Mouse (Mus musculus): ENCODE results near the gene Ano6.

The Ano6 gene

GRCm38 (mm10) chr15:95890368-95890767 lies 99.7 kb downstream of the Ano6 start:
- DNase-seq (ENCODE audit: low spot score in 2 of 2), result no peak

DNA sequence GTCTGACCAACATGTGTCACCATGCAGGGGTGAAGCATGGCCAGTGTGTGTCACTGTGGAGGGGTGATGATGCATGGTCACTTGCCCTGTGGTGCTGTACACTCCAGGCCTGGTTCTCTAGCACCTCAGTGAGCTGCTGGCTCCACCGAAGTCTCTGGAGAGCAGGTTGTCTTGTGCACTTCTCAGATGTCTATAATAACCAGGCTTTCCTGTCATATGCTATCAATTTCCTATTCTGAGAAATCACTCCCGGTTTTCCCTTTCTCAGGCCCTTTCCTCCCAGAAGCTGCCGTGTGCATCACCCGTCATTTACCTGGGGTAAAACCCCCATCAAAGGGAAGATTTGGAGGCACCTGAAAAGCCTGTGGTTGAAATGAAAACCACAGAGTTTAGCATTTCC lies 101.5 kb downstream of the Ano6 start:
- no peak for DNase-seq (ENCODE audit: low spot score in 2 of 2)

DNA sequence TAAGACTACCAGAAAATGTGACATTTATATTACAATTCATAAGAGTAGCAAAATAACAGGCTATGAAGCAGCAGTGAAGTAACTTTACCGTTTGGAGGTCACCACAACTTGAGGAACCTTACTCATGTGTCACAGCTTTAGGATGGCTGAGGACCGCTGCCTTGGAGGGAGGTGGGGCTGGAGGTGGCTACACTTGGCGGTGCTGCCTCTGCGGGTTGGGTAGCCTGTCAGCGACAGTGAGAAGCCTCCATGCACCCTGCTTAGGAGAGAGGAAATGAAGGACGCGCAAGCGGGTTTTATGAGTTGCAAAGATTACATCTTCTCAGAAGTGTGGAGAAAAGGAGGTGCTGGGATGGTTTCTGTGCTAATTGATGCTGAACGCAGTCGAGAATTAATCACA lies 102.3 kb downstream of the Ano6 start:
- DNase-seq (ENCODE audit: low spot score in 2 of 2), result no peak

DNA sequence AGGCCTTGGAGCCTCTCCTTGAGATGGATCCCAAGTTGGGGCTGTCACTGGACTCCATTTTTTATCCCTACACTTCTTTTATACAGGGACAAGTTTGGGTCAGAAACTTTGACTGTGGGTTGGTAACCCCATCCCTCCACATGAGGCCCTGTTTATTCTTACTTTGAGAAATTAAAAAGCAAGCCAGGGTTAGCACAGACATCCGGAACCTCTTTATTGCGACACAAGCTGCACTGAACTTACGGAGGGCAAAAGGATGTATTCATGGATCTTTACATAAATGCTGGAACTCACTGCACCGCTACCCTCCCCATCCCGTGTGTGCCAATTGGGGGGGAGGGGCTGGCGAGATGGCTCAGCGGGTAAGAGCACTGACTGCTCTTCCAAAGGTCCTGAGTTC lies 105.1 kb downstream of the Ano6 start:
- DNase-seq (ENCODE audit: low spot score in 2 of 2), result no peak

DNA sequence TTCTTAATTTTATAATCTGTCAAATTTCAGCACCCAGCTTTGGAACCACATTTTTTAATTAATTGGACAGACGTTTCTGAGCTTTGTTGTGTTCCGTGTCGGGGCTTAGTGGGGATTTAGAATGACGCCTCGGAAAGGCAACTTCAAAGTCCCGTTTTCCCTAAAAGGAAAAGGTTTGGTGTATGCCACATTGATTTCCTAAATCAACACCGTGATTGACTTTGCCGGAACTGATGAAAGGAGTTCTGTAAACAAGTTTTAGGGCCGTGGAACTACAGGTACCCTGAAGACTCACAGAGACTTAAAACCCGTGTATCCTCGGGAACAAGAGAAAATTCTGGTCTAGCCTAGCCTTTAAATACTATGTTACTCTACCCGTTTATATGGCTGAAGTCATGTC lies 107.0 kb downstream of the Ano6 start:
- DNase-seq (ENCODE audit: low spot score in 2 of 2), result no peak

DNA sequence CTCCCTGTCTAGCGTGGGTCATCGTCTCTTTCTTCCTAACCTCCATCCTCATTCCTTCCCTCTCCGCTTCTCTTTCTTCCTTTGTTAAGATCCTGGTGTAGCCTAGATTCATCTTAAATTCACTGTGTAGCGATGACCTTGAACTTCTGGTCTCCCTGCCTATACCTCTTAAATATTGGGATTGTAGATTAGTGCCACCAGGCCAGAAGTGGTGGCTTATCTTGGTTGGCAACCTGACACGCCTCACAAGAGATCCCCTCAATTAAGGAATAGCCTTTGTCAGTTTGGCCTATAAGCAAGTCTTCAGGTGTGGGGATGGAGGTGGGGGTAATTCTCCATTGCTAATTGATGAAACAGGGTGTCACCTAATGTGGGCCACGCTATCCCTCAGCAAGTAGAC lies 107.8 kb downstream of the Ano6 start:
- no peak for DNase-seq (ENCODE audit: low spot score in 2 of 2)

GRCm38 (mm10) chr15:95902396-95902795 lies 111.8 kb downstream of the Ano6 start:
- no peak for DNase-seq (ENCODE audit: low spot score in 2 of 2)

- no peak for DNase-seq (ENCODE audit: low spot score in 2 of 2)
These were observed 113.6 kb downstream of the Ano6 start for GRCm38 (mm10) chr15:95904247-95904646.

- peak; percentile 60 to 62 for DNase-seq (ENCODE audit: low spot score in 2 of 2)
These were observed 115.5 kb downstream of the Ano6 start for GRCm38 (mm10) chr15:95906017-95906749.

GRCm38 (mm10) chr15:95906891-95907290 lies 116.2 kb downstream of the Ano6 start:
- no peak for DNase-seq (ENCODE audit: low spot score in 2 of 2)

DNA sequence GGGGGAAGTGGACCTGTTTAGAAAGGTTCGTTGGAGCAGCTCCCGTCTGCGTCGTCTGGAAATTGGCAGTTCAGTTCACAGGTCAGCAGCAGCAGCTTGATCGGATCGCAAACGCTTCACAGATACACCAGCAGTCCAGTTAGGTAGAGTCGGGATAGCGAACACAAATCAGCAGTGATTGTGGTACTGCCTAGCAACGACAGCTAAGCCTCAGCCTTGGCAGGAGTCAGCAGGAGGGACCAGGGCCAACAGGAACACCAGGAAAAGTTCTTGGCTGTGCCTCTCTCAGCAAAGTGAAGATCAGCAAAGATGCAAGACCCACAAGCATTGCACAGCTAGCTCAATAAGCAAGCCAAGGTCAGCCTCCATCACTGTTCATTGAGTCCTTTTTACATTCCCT lies 116.7 kb downstream of the Ano6 start:
- DNase-seq (ENCODE audit: low spot score in 2 of 2), result peak; percentile 82 to 84

- DNase-seq (ENCODE audit: low spot score in 2 of 2), result no peak
These were observed 117.3 kb downstream of the Ano6 start for GRCm38 (mm10) chr15:95907909-95908308.

DNA sequence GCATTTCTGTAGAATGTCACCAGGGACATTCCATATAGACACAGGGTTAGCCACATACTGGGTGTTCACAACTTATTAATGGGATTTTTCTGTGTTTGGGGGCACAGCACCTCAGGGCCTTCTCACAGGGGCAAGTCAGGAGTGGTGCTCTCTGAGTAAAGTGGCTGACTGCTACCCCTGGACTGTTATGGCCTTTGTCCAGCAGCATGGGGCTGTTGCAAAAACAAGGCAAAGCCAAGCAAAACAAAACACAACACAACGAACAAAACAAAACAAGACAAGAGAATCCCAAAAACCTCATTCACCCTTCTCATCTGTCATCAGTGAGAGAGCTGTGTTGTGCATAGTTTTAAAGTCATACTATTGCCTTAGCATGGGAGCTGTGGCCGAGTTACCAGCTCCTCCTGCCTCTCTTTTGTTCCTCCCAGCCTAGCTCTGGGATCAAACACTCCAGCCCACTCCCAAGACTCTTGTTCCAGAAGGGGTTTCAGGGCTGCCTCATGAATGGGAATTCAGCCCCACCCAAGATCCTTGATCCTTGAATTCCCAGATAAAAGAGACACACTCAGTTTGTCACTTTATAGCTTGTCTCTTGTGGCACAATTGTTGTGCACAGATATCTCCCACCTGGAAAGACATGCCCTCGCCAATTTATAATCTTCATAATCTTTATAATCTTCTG lies 119.6 kb downstream of the Ano6 start:
- DNase-seq (ENCODE audit: low spot score in 2 of 2), result no peak

DNA sequence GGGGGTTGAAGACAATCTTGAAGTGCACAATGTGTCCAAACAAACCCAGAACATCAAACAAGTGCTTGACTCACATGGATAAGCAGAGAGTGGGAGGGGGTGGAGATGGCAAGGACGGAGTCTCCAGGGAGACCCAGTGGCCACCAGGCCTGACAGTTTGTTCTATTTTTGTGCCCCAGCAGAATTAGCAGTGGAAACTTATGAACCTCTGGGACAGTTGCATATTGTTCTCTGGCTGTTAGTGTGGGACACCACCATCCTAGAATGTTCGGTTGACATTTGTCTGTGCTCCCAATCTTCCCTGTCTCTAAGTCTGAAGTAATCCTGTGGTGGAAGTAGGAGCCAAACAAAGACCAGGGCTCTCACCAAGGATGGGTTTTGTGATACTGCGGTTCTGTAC lies 124.3 kb downstream of the Ano6 start:
- no peak for DNase-seq (ENCODE audit: low spot score in 2 of 2)

GRCm38 (mm10) chr15:95915477-95915876 lies 124.8 kb downstream of the Ano6 start:
- no peak for DNase-seq (ENCODE audit: low spot score in 2 of 2)

GRCm38 (mm10) chr15:95917330-95917729 lies 126.7 kb downstream of the Ano6 start:
- DNase-seq (ENCODE audit: low spot score in 2 of 2), result no peak

- peak; percentile 72 to 81 for DNase-seq (ENCODE audit: low spot score in 2 of 2)
These were observed 129.4 kb downstream of the Ano6 start for GRCm38 (mm10) chr15:95920047-95920446.

GRCm38 (mm10) chr15:95921072-95921471 lies 130.4 kb downstream of the Ano6 start:
- no peak for DNase-seq (ENCODE audit: low spot score in 2 of 2)

- no peak for DNase-seq (ENCODE audit: low spot score in 2 of 2)
These were observed 131.0 kb downstream of the Ano6 start for GRCm38 (mm10) chr15:95921639-95922038.

- DNase-seq (ENCODE audit: low spot score in 2 of 2), result no peak
These were observed 131.9 kb downstream of the Ano6 start for GRCm38 (mm10) chr15:95922558-95922957.

DNA sequence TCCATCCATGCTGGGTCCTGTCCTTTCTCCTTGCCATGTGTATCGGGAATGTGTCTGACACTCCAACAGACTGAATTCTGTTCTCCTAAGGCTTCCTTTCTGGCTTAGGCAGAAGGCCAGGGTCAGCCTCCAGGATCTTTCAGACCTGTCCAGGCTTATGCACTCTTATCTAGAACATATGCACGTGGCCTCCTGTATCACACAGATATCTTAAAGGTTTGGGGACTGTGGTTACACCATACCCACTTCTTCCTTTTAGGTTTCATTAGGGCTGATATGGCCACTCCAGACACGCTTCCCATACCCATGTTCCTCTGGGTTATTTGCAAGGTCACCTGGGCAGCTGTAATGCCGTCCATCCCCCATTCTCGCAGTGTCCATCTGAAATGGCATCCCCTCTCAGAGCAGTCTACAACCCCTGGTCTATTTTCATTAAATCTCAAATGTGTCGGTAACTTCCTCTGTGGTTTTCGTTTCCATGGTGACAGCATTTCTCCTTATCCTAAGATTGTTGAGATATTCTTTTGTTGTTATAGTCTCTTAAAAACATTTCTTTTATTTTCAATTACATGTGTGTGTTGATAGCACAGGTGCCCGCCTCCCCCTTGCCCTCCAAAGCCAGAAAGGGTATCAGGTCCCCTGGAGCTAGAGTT lies 134.8 kb downstream of the Ano6 start:
- no peak for DNase-seq (ENCODE audit: low spot score in 2 of 2)

DNA sequence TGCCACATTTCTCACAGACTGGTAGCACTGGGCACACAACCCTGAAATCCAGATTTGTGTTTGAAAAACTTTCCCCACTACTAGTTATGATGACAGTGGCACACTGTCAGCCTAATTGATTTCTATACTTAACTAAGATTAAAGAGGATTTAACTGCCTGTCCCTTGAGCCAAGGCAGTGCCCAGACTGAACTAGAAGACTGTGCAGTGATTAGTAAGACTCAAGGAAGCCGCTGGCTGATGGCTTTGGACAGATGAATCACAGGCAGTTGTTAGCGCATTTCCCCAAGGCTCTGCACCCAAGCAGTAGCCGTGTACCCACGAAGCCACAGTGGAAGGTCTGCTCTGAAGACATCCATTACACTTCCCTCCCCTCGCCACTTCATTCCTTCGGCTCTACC lies 138.4 kb downstream of the Ano6 start:
- no peak for DNase-seq (ENCODE audit: low spot score in 2 of 2)

Data from right cerebral cortex, postnatal 10 days (tissue).